Mouse (Mus musculus) liver, embryonic 15.5 days (tissue): Measurements from ENCODE around the gene Rfx7. TPM values are rescaled to one million over a fixed set of nuclear protein-coding genes. Genes with fewer than 3 reads are reported as not detected.

Experiments used
- ATAC-seq: fragments of 200-750 bp; cut with Nextera tagmentation; 2 replicates; pipeline ENCODE4 v1.8.0; 2017; ENCODE audit warnings: moderate number of reproducible peaks, mild to moderate bottlenecking, moderate library complexity; ENCODE audit not compliant: insufficient read depth
- H3K27ac ChIP-seq: fragments of 300-500 bp; sonication (generic); replicated peaks from 2 replicates; pipeline ENCODE4 v1.5.1; 2015; ENCODE audit warnings: mild to moderate bottlenecking, inconsistent platforms
- H3K27me3 ChIP-seq: fragments of 300-500 bp; sonication (generic); 2 replicates; pipeline ENCODE4 v1.6.1; 2015; ENCODE audit warnings: mild to moderate bottlenecking, inconsistent platforms
- H3K36me3 ChIP-seq: fragments of 300-500 bp; sonication (generic); replicated peaks from 2 replicates; pipeline ENCODE4 v1.6.1; 2015; ENCODE audit warnings: moderate library complexity, mild to moderate bottlenecking, inconsistent platforms
- H3K4me1 ChIP-seq: fragments of 300-500 bp; sonication (generic); replicated peaks from 2 replicates; pipeline ENCODE4 v1.6.1; 2015; ENCODE audit warnings: inconsistent platforms
- H3K4me2 ChIP-seq: fragments of 300-500 bp; sonication (generic); 2 replicates; pipeline ENCODE4 v1.6.1; 2015; ENCODE audit warnings: moderate library complexity, mild to moderate bottlenecking, inconsistent platforms
- H3K4me3 ChIP-seq: fragments of 300-500 bp; sonication (generic); replicated peaks from 2 replicates; pipeline ENCODE4 v1.5.1; 2015; ENCODE audit warnings: mild to moderate bottlenecking, inconsistent platforms
- H3K9ac ChIP-seq: fragments of 300-500 bp; sonication (generic); 2 replicates; pipeline ENCODE4 v1.6.1; 2015; ENCODE audit warnings: moderate library complexity, mild to moderate bottlenecking, inconsistent platforms
- H3K9me3 ChIP-seq: fragments of 300-500 bp; sonication (generic); replicated peaks from 2 replicates; pipeline ENCODE4 v1.6.1; 2016; ENCODE audit warnings: inconsistent platforms
- WGBS: fragments of 180-500 bp; shearing (Covaris S2); methylation state at CpG from one replicate; pipeline ENCODE4 v1.1.7; 2015; ENCODE audit warnings: mixed read lengths; ENCODE audit not compliant: insufficient replicate concordance; 5-methylcytosine and 5-hydroxymethylcytosine counted together
- polyA plus RNA-seq: library from polyadenylated mRNA; unstranded; fragments of >200 nt; fragmentation: Nextera tagmentation; extraction: Ambion mirVana; gene quantifications from 2 replicates; pipeline ENCODE4 v1.2.1, GENCODE M21; 2015

The Rfx7 gene
- polyA plus RNA-seq, 1 experiment from 2014 or later = 2.3 TPM

DNA sequence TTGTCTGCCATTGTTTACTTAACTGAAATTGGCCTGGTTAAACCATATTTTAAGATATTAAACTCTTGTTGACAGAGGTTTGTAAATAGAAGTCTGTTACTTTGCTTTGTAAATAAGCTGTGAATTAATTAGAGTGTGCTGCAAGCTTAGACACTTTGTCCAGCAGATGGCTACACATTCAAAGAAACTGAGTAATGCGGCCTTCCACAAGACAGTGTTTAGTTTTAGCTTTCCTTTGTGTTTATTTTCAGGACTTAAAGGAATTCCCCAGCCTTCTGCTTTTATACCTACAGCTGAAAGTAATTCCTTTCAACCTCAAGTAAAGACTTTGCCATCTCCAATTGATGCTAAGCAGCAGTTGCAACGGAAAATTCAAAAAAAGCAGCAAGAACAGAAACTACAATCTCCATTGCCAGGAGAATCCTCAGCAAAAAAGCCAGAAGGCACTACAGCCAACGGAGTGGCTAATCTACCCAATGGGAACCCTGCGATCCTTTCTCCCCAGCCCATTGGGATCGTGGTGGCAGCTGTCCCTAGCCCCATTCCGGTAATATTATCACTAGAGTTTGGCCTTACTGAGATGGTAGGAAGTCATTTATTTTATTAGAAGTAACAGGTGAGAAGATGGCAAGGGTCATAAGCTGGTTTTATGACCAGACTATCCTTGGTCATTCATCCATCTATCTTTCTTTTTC, 82.9 kb downstream of the Rfx7 start:
- no peak for ATAC-seq
- Histone ChIP-seq H3K27me3 (no peaks in the 10 kb centered on the region), H3K27ac (no peak overlapping the region), H3K9me3 (no peaks in the 10 kb centered on the region), H3K36me3 (peaks cover 38% of the 10 kb centered on the region), H3K4me1 (no peaks in the 10 kb centered on the region), H3K4me3 (no peak overlapping the region), H3K9ac (no peak overlapping the region), H3K4me2 (no peak overlapping the region)
- WGBS = 82% methylated on average over 6 of the region's 6 CpGs

DNA sequence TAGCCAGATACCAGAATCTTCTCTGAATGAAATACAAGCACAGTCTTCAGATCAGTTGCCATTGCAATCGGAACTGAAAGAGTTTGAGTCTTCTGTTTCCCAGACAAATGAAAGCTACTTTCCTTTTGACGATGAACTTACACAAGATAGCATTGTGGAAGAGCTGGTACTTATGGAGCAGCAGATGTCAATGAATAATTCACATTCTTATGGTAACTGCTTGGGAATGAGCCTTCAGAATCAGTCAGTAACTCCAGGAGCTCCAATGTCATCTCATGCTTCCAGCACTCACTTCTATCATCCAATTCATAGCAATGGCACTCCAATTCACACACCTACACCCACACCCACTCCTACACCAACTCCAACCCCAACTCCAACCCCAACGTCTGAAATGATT, 86.0 kb downstream of the Rfx7 start:
- Histone ChIP-seq H3K9ac (no peak overlapping the region), H3K4me1 (no peaks in the 10 kb centered on the region), H3K27me3 (no peaks in the 10 kb centered on the region), H3K4me3 (no peak overlapping the region), H3K4me2 (no peak overlapping the region), H3K27ac (no peak overlapping the region), H3K9me3 (no peaks in the 10 kb centered on the region), H3K36me3 (peaks cover 31% of the 10 kb centered on the region)
- no peak for ATAC-seq
- WGBS = 76% methylated on average over 3 of the region's 3 CpGs

DNA sequence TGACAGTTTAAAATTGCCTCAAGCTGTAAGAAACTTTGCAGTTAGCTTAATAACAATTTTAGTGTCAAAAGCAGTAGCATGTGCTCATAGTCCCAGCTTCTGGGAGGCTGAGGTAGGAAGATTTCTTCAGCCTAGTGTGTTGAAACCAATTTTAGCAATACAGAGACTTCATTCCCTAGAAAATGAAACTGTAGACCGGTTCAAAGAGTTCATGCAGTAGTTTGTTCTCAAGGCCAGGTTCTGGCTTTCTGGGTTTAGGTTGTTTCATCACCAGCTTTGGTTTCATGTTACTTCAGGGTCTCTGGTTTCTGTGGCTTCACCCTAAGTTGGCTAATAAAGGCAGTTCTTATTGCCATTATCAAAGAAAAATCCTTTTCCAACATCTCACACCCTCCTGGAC, 91.6 kb downstream of the Rfx7 start:
- H3K4me3 ChIP-seq = no peak overlapping the region
- no peaks in the 10 kb centered on the region for H3K9me3 ChIP-seq
- 0 out of 2 replicates have a peak, but pooled peaks cover 9% of the 10 kb centered on the region for H3K36me3 ChIP-seq
- no peak overlapping the region for H3K4me2 ChIP-seq
- no peak overlapping the region for H3K9ac ChIP-seq
- WGBS = 60% methylated on average over 1 of the region's 1 CpGs
- H3K4me1 ChIP-seq = no peaks in the 10 kb centered on the region
- H3K27me3 ChIP-seq = no peaks in the 10 kb centered on the region
- no peak overlapping the region for H3K27ac ChIP-seq
- no peak for ATAC-seq

DNA sequence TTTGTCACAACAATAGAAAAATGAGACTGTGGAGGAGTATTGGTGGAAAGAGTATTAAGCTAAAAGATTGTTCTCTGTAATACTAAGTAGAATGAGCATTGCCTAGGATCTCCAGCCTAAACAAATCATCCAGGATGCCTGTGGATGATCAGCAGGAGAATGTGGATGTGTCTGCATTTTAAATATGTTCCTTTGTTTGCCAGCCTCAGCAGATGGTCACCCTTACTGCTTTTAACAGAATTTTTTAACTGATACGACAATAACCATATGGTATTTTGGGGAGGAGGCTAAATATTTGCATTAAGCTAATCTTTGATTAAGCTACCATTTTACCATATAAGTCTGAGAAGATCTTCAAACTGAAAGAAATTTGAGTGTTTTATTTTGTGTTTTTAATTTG, 95.6 kb downstream of the Rfx7 start:
- no peak for ATAC-seq
- 65% methylated on average over 1 of the region's 1 CpGs for WGBS
- H3K36me3 ChIP-seq = no peaks in the 10 kb centered on the region
- H3K4me2 ChIP-seq = no peak overlapping the region
- no peak overlapping the region for H3K9ac ChIP-seq
- H3K4me1 ChIP-seq = no peaks in the 10 kb centered on the region
- H3K27me3 ChIP-seq = no peaks in the 10 kb centered on the region
- H3K27ac ChIP-seq = no peak overlapping the region
- no peaks in the 10 kb centered on the region for H3K9me3 ChIP-seq
- H3K4me3 ChIP-seq = no peak overlapping the region

GRCm38 (mm10) chr9:72628591-72628990, 96.6 kb downstream of the Rfx7 start:
- 13% methylated on average over 2 of the region's 2 CpGs for WGBS
- no peak overlapping the region for H3K9ac ChIP-seq
- no peaks in the 10 kb centered on the region for H3K9me3 ChIP-seq
- no peaks in the 10 kb centered on the region for H3K36me3 ChIP-seq
- no peak for ATAC-seq
- no peaks in the 10 kb centered on the region for H3K4me1 ChIP-seq
- no peaks in the 10 kb centered on the region for H3K27me3 ChIP-seq
- H3K4me2 ChIP-seq = no peak overlapping the region
- H3K4me3 ChIP-seq = no peak overlapping the region
- H3K27ac ChIP-seq = no peak overlapping the region

DNA sequence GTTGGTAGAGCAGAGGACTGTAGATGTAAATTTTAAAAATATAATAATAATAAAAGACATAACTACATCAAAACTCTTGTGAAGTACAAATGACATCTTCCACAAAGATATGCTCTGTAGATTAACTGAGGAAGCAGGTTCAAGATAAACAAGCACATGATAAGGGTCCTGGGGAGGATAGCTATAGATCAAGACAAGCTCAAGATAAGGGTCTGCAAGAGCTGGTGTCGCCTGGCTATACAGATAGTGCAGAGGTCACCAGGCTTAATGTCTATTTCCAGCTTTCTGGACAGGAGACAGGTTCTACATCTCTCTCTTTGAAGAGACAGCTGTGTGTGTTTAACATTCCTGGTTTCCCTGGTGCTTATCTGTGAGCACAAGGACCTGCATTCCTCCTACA, 100.2 kb downstream of the Rfx7 start:
- Histone ChIP-seq H3K4me1 (no peaks in the 10 kb centered on the region), H3K9ac (no peak overlapping the region), H3K9me3 (no peaks in the 10 kb centered on the region), H3K27me3 (no peaks in the 10 kb centered on the region), H3K36me3 (no peaks in the 10 kb centered on the region), H3K27ac (no peak overlapping the region), H3K4me3 (no peak overlapping the region), H3K4me2 (no peak overlapping the region)
- ATAC-seq = no peak
- WGBS = 3% methylated on average over 1 of the region's 1 CpGs

DNA sequence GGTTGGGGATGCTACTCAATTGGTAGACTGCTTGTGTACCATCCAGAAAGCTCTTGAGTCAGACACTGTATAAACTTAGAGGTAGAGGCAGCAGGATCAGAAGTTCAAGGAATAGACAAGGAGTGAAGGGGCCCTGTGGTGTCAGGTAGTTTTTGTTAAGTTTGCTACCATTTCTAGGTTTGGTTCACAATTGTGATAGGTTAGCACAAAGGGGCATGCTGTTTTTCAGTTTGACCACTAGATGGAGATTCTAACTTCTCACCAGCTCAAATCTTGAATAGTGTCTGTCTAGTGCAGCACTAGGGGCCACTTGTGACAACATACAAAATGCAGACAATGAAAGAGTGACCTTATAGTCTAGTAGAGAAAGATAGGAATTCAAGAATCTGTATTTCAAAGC, 103.1 kb downstream of the Rfx7 start:
- Histone ChIP-seq H3K27ac (no peak overlapping the region), H3K4me3 (no peak overlapping the region), H3K36me3 (no peaks in the 10 kb centered on the region), H3K4me2 (no peak overlapping the region), H3K9ac (no peak overlapping the region), H3K27me3 (no peaks in the 10 kb centered on the region), H3K9me3 (no peaks in the 10 kb centered on the region), H3K4me1 (peaks cover 13% of the 10 kb centered on the region)
- no peak for ATAC-seq

DNA sequence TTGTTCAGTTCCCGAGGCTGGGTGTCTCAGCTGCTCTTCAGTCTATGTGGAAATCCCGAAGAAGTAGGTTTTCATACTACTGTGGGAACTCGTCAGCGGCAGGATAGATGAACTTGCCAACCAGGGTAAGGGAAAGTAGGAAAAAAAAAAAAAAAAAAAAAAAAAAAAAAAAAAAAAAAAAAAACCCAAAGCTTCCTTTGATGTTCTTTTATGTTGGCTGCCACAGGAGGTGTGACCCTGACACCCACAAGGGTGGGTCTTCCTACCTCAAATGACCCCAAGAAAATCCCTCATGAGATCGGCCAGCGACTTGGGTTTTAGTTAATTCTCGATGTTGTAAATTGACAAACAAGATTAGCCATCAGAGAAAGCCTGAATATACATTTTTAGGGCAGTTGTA, 104.5 kb downstream of the Rfx7 start:
- no peak overlapping the region for H3K9ac ChIP-seq
- no peak overlapping the region for H3K27ac ChIP-seq
- H3K4me2 ChIP-seq = no peak overlapping the region
- no peak for ATAC-seq
- H3K4me3 ChIP-seq = no peak overlapping the region
- H3K27me3 ChIP-seq = no peaks in the 10 kb centered on the region
- 67% methylated on average over 7 of the region's 7 CpGs for WGBS
- no peaks in the 10 kb centered on the region for H3K9me3 ChIP-seq
- H3K36me3 ChIP-seq = no peaks in the 10 kb centered on the region
- H3K4me1 ChIP-seq = peaks cover 27% of the 10 kb centered on the region

DNA sequence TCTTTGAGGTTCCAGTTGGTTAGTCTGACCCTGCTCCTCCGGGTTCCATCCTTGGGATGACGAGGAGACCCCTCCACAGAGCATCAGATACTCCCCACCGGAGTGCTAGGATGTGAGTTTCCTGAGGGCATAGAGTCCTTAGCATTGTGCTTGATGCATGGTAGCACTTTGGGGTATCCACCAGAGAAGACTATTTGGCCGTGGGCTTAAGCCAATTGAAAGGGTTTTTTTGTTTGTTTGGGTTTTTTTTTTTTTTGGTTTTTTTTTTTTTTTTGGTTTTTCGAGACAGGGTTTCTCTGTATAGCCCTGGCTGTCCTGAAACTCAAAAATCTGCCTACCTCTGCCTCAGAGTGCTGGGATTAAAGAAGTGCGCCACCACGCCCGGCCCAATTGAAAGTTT, 105.2 kb downstream of the Rfx7 start:
- Histone ChIP-seq H3K4me1 (peaks cover 27% of the 10 kb centered on the region), H3K27ac (no peak overlapping the region)
- WGBS = 77% methylated on average over 8 of the region's 8 CpGs

DNA sequence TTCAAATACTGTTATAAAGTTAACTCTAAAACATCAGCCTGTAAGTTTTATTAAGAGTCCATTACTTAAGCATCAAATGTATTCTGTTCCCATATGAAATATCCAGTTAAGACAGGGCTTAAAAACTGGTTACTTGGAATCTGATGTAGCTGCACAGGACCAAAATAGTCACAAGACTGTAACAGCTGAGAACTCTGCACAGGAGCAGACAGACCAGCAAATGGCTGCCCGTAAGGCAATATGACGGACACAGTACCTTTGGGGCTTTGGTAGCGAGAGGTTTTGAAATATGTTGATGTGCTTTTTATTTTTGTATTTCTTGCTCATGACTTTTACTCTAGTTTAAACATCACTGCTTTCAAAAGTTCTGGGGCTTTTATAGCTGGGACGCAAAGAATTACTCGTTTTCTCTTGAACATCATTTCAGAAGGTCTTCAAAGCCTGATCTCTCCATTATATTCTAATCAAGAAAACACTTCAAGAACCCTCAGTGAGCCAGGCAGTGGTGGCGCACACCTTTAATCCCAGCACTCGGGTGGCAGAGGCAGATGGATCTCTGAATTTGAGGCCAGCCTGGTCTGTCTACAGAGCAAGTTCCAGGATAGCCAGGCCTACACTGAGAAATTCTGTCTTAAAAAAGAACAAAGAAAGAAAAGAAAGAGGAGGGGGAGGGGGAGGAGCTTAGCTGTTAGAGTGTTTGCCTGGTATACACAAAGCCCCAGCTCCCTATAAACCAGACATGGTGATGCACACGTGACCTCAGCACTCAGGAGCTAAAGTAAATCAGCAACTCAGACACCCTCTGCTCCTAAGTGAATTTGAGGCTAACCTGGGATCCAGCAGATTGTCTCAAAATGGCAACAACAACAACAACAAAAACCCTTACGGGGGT, 107.2 kb downstream of the Rfx7 start:
- H3K4me2 ChIP-seq = peak overlapping the region; percentile 87
- no peaks in the 10 kb centered on the region for H3K27me3 ChIP-seq
- peak overlapping the region; percentile 87 for H3K27ac ChIP-seq
- H3K9me3 ChIP-seq = no peaks in the 10 kb centered on the region
- H3K9ac ChIP-seq = peak overlapping the region; percentile 62
- WGBS = 58% methylated on average over 9 of the region's 9 CpGs
- H3K4me1 ChIP-seq = peaks cover 30% of the 10 kb centered on the region
- H3K4me3 ChIP-seq = peak overlapping the region; percentile 57
- H3K36me3 ChIP-seq = no peaks in the 10 kb centered on the region
- ATAC-seq = peak; percentile 74

More for the DNA sequence above, 105.2 kb downstream of the Rfx7 start:
- no peak for ATAC-seq
- no peak overlapping the region for H3K4me3 ChIP-seq
- H3K27me3 ChIP-seq = no peaks in the 10 kb centered on the region
- no peak overlapping the region for H3K4me2 ChIP-seq
- H3K9ac ChIP-seq = no peak overlapping the region
- H3K9me3 ChIP-seq = no peaks in the 10 kb centered on the region
- H3K36me3 ChIP-seq = no peaks in the 10 kb centered on the region

- Histone ChIP-seq H3K4me2 (peak overlapping the region; percentile 87), H3K4me1 (peaks cover 30% of the 10 kb centered on the region), H3K36me3 (no peaks in the 10 kb centered on the region), H3K27ac (peak overlapping the region; percentile 87), H3K9ac (peak overlapping the region; percentile 62), H3K4me3 (peak overlapping the region; percentile 57), H3K27me3 (no peaks in the 10 kb centered on the region), H3K9me3 (no peaks in the 10 kb centered on the region)
- peak; percentile 93 for ATAC-seq
- WGBS = 3% methylated on average over 27 of the region's 27 CpGs
These were observed 108.0 kb downstream of the Rfx7 start for GRCm38 (mm10) chr9:72639843-72640621.
